Mouse (Mus musculus) inflammation-experienced regulatory T-cells, adult 6 months (primary cell): Measurements from ENCODE around the gene Dbp. TPM values are rescaled to one million over a fixed set of nuclear protein-coding genes. Genes with fewer than 3 reads are reported as not detected.

Source experiments
- ATAC-seq: one replicate; pipeline ENCODE4 v1.8.0; 2017
- polyA plus RNA-seq, 3 experiments: library from polyadenylated mRNA; unstranded; fragments of 100-300 nt; shearing (Covaris generic); gene quantifications; one replicate each; pipeline ENCODE4 v1.2.1; 2017

Gene Dbp
- polyA plus RNA-seq, 3 experiments from 2014 or later, result 3.1 to 8.6 (median 6.5) TPM

- peak; percentile 28 for ATAC-seq
These were observed 9.8 kb upstream of the Dbp start for GRCm38 (mm10) chr7:45695098-45695497.

GRCm38 (mm10) chr7:45697894-45698293 lies 7.0 kb upstream of the Dbp start:
- ATAC-seq, result no peak

DNA sequence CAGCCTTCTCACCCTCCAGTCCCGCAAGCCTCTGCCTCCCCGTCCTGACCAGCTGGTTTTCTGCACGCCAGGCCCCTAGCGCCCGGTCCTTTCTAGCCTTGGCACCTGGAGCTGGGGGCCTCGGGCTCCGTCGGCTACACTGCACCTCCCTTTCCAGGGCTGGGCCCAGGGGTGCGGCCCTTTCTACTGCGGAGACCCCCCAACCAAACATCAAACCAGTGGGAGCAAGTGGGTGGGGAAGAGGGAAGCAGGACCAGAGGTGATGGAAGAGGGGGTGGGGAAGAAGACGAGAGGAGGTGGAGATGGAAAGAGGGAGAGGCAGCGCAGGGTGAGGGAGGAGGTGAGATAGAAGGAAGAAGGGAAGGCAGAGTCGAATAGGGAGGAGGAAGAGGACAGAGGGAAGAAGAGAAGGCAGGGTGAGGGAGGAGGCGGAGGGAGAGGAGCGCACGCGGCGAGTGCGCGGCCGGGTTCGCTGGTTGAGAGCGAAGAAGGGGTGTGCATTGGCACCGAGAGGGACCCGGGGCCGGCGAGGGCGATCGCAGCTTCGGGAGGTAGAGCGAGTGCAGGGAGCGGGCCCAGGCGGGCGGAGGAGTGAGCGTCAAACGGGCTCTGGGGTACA lies 5.3 kb upstream of the Dbp start, which contains the start of gene Car11:
Car11 (plus strand) TSS at position 321 of the 619 bp plus-strand sequence.
- no peak for ATAC-seq

DNA sequence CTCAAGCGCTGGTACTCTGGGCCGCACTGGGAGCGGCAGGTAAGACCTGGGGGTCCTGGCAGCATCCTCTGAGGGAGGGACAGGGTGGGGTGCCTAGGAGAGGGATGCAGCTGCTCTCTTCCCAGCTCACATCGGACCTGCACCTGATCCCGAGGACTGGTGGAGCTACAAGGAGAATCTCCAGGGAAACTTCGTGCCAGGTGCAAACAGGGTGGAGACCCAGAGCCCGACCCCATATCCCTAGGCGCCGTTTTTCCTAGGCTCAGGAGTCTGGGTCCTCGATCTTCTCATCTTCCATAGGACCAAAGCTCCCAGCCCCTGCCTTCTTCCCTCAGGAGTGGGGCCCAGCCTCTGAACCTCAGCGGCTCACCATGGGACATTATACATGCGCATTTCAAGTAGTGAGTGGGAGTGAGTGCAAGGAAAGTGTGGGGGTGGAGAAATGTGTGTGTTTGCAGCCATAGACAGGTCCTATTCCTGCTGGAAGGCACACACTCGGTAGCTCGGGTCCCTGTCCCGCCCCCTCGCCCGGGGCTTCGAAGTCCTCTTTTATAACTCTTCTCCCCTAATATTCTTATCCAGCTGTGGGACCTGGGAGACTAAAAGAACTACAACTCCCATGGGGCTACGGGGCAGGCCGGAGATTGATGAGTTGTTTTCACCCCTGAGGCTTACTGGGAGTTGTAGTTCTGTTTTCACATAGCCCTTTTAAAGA lies 4.4 kb upstream of the Dbp start:
- ATAC-seq, result peak; percentile 26

- ATAC-seq, result no peak
These were observed 3.8 kb upstream of the Dbp start for GRCm38 (mm10) chr7:45701072-45701471.

DNA sequence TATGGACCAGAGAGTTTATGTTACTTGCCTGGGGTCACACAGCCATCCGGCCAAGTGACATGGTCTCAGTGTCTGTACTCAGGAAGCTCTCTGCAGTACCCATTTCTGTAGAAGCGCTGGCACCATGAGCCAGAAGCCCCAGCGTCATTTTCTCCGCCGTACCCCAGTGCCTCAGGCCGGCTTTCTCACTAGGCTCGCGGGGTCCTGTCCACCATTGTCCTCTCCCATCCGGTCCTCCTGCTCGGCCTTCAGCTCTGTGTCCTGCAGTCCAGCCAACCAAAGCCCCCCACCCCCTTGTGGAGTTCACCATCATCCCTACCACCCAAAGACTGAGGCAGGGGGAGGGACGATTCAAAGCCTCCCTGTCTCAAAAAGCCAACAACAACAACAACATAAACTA lies 3.3 kb upstream of the Dbp start:
- no peak for ATAC-seq

GRCm38 (mm10) chr7:45702316-45702715 lies 2.6 kb upstream of the Dbp start:
- no peak for ATAC-seq

DNA sequence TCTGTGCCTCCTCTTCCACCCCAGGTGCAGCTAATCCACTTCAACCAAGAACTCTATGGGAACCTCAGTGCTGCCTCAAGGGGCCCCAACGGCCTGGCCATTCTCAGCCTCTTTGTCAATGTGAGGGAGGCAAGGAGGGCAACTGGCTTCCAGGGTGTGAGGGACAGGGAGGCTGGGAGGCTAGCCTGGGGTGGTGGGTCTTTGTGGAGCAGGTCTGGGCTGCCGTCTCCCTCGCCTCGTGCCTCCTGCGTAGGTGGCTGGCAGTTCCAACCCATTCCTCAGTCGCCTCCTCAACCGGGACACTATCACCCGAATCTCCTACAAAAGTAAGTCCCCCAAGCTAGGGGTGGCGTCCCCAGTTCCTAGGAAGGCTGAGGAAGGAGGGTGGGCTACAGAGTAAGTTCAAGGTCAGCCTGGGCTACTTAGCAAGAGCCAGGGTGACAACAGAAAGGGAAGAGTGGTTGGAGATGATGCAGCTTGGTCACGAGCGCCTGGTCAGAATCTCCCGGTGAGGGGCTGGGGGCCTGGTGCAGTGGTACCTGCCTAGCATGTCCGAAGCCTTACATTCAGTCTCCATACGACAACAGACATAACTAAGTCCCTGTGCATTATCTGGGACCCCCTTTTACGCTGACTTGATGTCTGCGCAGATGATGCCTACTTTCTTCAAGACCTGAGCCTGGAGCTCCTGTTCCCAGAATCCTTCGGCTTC lies 1.9 kb upstream of the Dbp start:
- ATAC-seq, result no peak

GRCm38 (mm10) chr7:45703521-45704033 lies 1.3 kb upstream of the Dbp start:
- no peak for ATAC-seq

- peak; percentile 7 for ATAC-seq
These were observed 785 bp upstream of the Dbp start for GRCm38 (mm10) chr7:45704046-45704559.

DNA sequence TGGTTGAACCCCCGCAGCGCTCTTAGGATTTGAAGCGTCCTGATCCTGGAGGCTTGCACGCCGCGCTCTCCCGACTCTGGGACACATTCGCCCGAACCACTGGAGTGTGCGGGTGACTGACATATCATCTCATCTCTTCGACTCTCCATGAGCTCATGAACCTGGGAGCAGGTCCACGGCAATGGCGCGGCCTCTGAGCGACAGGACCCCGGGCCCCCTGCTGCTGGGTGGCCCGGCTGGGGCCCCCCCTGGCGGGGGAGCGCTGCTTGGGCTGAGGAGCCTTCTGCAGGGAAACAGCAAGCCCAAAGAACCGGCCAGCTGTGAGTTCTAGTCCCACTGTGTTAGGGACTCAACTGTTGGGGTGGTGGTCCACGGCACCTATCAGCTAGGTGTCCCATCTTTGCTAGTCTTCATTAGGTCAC lies 566 bp downstream of the Dbp start:
- ATAC-seq, result no peak

DNA sequence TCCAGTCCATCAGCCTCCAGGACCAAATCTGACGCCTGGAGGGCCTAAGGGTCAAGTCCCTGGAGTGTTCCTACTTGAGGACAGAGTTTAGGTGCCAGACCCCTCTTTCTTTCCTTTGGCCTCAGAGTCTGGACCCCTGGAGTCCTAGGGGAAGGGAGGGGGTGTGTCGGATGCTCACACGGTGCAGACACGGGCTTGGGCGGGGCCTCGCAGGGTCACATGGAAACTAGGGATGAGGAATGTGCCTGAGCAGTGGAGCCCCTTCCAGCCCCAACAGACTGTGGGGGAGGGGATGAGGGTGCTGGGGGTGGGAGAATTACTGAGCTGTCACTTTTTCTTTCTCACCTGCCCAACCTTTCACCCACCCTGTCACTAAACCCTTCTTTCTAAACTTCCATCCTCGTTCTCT lies 989 bp downstream of the Dbp start:
- no peak for ATAC-seq

DNA sequence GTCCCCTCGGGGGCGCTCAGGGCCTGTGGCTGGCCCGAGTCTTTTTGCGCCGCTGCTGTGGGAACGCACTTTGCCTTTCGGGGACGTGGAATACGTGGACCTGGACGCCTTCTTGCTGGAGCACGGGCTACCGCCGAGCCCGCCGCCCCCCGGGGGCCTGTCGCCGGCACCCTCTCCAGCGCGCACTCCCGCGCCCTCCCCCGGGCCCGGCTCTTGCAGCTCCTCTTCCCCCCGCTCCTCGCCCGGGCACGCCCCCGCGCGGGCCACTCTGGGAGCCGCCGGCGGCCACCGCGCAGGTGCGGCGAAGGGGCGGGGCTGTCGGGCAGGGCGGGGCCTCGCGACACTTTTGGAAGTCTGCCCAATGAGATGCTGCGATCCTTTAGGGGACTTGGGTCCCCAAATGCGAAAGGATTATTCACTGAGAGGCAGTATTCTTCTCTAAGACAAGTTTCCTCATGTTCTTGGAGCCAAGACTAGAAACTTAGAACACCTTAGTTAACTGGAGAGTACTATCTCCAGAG lies 1.9 kb downstream of the Dbp start:
- ATAC-seq, result peak; percentile 7

DNA sequence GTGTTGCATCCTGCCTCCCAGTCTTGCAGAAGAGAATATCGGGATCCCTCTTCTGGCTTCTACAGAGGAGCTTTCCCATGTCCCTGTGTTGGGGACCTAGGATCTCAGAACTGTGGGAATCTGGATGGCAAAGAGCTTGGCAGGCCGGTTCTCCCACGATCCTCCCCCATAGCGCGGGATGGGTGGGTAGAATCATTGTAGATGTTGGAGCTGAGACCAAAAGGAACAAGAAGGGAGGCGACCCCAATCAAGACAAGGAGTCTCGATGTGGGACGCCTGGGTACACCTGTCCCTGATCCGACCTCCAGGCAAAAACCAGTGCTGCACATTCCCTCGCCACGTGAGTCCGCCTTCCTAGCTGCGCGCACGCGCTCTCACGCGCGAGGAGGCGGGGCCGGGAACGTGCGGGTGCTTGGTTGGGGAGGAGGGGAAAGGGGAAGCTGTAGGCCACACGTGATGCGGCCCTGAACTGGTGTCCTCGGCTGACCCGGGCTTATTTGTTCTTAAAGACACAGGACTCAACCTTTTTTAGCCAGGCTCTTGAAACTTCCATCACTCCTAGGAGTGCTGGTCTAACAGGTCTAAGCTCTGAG lies 2.6 kb downstream of the Dbp start:
- peak; percentile 14 for ATAC-seq

- ATAC-seq, result no peak
These were observed 3.4 kb downstream of the Dbp start for GRCm38 (mm10) chr7:45708221-45708761.

DNA sequence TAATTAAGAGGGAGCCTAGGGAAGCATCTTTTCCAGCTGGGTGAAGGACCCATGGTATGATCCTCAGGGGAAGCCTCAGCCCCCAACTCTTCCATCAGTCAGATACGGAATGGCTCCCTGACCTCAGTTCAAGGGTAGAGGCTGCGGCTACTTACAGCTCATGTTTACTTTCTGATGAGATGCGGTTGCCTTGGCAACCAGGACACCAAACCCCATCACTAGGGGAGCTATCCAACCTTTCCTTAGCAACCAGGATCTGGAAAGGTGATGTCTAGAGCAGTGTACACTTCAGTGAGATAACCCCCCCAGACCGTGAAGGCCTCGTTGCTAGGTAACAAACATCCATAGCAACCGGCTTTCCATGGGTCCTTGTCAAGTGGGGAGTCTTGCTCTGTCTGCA lies 4.1 kb downstream of the Dbp start:
- ATAC-seq, result no peak

DNA sequence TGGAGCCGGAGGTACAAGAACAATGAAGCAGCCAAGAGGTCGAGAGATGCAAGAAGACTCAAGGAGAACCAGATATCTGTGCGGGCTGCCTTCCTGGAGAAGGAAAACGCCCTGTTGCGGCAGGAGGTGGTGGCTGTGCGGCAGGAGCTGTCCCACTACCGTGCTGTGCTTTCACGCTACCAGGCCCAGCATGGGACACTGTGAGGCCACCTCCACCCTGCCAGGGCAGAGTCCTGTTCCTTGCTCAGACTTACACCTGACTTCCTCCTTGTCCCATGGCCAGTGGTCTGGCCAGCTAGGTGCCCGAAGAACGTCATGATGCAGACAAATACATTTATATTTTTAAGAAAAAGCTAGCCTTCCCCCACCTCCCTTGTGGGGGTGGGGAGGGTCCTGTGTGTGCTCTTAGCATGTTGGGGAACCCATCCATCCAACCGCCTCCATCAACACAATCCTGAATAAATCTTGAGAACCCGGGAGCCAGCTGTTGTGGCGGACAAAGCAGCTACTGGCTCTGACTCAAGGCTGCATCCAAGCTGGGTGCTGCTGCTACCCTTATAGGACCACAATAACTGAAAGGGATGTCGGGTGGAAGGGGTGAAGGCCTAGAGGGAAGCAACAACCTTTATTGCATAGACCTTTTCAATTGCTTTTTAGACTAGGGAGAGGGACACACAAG lies 4.9 kb downstream of the Dbp start:
- ATAC-seq, result no peak

- no peak for ATAC-seq
These were observed 5.7 kb downstream of the Dbp start for GRCm38 (mm10) chr7:45710477-45711191.

GRCm38 (mm10) chr7:45711316-45712021 lies 6.6 kb downstream of the Dbp start:
- no peak for ATAC-seq

DNA sequence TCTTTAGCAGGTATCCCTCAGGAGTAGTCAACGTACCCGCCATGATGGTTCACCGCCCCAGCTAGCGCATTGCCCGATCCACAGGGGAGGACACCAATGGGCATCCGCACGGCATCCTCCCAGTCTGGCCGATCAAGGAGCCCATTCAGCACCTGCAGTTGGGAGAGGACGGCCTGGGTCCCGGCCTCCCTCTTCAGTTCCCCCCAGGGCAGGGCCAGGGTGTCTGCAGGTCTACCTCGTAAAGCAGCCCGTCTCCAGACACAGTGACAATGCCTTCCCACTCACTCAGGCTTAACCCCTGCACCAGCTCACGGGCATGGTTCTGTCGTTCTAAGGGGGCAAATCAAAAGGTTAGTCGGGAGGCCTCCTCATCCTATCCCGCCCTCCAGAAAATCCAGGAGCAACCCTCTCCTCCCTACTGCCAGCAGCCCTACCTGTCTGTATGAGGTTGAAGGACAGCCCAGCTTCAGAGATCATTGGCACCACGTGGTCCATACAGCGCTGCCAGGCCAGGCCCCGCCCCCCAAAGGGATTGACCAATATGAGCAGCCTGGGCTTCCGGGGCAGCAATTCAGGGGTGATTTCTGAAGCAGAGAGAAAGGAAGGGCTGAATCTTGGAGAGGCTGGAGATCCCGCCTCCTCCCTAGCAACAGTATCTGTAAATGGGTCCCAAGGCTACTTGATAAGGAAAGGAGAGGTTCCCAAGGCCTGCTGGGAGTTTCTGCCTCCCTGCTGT lies 7.3 kb downstream of the Dbp start:
- ATAC-seq, result no peak
